Mouse (Mus musculus) testis, adult 2 months (tissue): ENCODE measurements around the gene Abcc9.

Experiments
- CTCF ChIP-seq: fragments of 200-500 bp; IDR thresholded peaks from 2 replicates; pipeline ENCODE4 v1.5.1; 2012; ENCODE audit warnings: low read depth, mild to moderate bottlenecking, inconsistent platforms, low read length, moderate library complexity; ENCODE audit not compliant: control insufficient read depth, insufficient read depth, insufficient replicate concordance
- POLR2A ChIP-seq: fragments of 200-500 bp; IDR thresholded peaks from 2 replicates; pipeline ENCODE4 v1.6.1; 2012; ENCODE audit warnings: low read depth, mild to moderate bottlenecking, inconsistent platforms, low read length, moderate library complexity; ENCODE audit not compliant: control insufficient read depth

DNA sequence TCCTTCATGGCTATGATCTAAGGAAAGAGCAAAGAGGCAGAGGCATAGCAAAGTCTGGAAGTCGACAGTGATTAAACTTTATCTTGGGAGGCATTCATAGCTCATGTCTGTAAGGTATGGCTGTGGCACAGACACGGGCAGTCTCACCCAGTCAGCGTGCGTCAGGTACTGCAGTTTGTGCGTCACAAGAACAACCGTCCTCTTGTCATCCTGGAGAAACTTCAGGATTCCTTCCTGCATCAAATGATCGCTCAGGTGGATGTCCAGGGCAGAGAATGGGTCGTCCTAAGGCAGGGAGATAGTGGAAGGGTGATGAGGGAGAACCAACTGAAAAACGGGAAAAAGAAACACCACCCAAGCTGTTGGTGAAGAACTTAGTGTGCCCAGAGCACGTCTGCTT, 62.8 kb downstream of the Abcc9 start:
- TF ChIP-seq POLR2A (no peak), CTCF (no peak)
